Mouse (Mus musculus) hindbrain, embryonic 13.5 days (tissue): Measurements from ENCODE around the gene Ltb4r1. TPM values are rescaled to one million over a fixed set of nuclear protein-coding genes. Genes with fewer than 3 reads are reported as not detected.

Experiments used
- ATAC-seq: fragments of 200-750 bp; cut with Nextera tagmentation; 2 replicates; pipeline ENCODE4 v1.8.0; 2017; ENCODE audit warnings: moderate TSS enrichment; ENCODE audit not compliant: low FRiP score
- H3K27ac ChIP-seq: fragments of 300-500 bp; sonication (generic); 2 replicates; pipeline ENCODE4 v1.5.1; 2015; ENCODE audit warnings: inconsistent platforms, mild to moderate bottlenecking, moderate library complexity
- H3K27me3 ChIP-seq: fragments of 300-500 bp; sonication (generic); 2 replicates; pipeline ENCODE4 v1.6.1; 2015; ENCODE audit warnings: mild to moderate bottlenecking, inconsistent platforms
- H3K36me3 ChIP-seq: fragments of 300-500 bp; sonication (generic); 2 replicates; pipeline ENCODE4 v1.6.1; 2015; ENCODE audit warnings: mild to moderate bottlenecking, inconsistent platforms
- H3K4me1 ChIP-seq: fragments of 300-500 bp; sonication (generic); replicated peaks from 2 replicates; pipeline ENCODE4 v1.6.1; 2015; ENCODE audit warnings: inconsistent platforms
- H3K4me2 ChIP-seq: fragments of 300-500 bp; sonication (generic); 2 replicates; pipeline ENCODE4 v1.6.1; 2015; ENCODE audit warnings: inconsistent platforms, mild to moderate bottlenecking, moderate library complexity
- H3K4me3 ChIP-seq: fragments of 300-500 bp; sonication (generic); 2 replicates; pipeline ENCODE4 v1.5.1; 2015; ENCODE audit warnings: mild to moderate bottlenecking, inconsistent platforms
- H3K9ac ChIP-seq: fragments of 300-500 bp; sonication (generic); 2 replicates; pipeline ENCODE4 v1.6.1; 2015; ENCODE audit warnings: mild to moderate bottlenecking, inconsistent platforms
- H3K9me3 ChIP-seq: fragments of 300-500 bp; sonication (generic); 2 replicates; pipeline ENCODE4 v1.6.1; 2016; ENCODE audit warnings: inconsistent platforms
- WGBS: fragments of 180-500 bp; shearing (Covaris S2); methylation state at CpG from one replicate; pipeline ENCODE4 v1.1.7; 2015; 5-methylcytosine and 5-hydroxymethylcytosine counted together
- polyA plus RNA-seq: library from polyadenylated mRNA; unstranded; fragments of >200 nt; fragmentation: Nextera tagmentation; extraction: Ambion mirVana; gene quantifications from 2 replicates; pipeline ENCODE4 v1.2.1, GENCODE M21; 2015

The Ltb4r1 gene
- polyA plus RNA-seq, 1 experiment from 2014 or later = 0.74 TPM

DNA sequence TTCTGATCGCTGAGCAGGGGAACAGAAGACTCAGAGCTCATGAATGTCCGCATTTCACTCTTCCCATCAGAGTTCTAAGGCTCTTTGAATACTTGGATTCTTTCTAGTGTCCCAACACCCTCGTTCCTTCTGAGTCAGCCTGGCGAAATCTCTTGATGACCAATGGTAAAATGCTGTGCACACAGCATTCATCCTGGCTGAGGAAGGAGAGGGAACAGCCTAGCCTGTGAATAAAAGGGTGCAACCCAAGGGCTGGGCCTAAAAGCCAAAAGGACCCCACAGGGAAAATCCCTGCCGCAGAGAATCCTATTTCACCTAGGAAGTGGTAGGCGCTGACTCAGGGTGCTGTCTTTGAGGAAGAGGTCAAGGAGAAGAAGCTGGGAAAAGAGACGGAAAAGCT is 35.6 kb upstream of the Ltb4r1 start:
- Histone ChIP-seq H3K9me3 (no peaks in the 10 kb centered on the region), H3K27me3 (0 out of 2 replicates have a peak, but pooled peaks cover 2% of the 10 kb centered on the region), H3K9ac (no peak overlapping the region), H3K36me3 (no peaks in the 10 kb centered on the region), H3K27ac (no peak overlapping the region), H3K4me1 (no peaks in the 10 kb centered on the region), H3K4me2 (no peak overlapping the region), H3K4me3 (no peak overlapping the region)
- no peak for ATAC-seq
- 78% methylated on average over 7 of the region's 7 CpGs for WGBS

DNA sequence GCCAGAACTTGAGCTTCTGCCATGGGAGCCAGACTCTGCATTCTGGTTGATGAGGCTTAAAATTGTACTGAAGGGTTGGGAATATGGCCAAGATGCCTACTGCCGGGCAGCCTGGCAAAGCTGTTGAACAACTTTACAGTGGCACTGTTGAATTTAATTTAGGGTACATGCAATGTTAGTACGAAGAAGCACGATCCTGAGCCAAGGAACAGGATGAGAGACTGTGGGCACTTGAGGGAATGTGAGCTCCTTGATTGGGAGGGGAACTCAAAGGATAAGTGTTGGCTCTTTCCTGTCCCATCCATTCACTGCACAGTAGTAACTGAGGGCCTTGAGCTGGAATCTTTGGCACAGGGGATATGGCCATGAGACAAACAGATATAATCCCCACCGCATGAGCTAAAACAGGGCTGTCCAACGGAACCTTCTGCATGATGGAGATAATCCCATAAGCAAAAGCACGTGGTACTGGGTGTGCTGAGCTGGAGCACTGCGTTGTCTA is 35.2 kb upstream of the Ltb4r1 start:
- H3K27ac ChIP-seq = no peak overlapping the region
- H3K36me3 ChIP-seq = no peaks in the 10 kb centered on the region
- ATAC-seq = no peak
- 0 out of 2 replicates have a peak, but pooled peaks cover 2% of the 10 kb centered on the region for H3K27me3 ChIP-seq
- no peaks in the 10 kb centered on the region for H3K9me3 ChIP-seq
- H3K4me3 ChIP-seq = no peak overlapping the region
- H3K4me1 ChIP-seq = no peaks in the 10 kb centered on the region
- H3K9ac ChIP-seq = no peak overlapping the region
- no peak overlapping the region for H3K4me2 ChIP-seq
- WGBS = 79% methylated on average over 7 of the region's 7 CpGs

DNA sequence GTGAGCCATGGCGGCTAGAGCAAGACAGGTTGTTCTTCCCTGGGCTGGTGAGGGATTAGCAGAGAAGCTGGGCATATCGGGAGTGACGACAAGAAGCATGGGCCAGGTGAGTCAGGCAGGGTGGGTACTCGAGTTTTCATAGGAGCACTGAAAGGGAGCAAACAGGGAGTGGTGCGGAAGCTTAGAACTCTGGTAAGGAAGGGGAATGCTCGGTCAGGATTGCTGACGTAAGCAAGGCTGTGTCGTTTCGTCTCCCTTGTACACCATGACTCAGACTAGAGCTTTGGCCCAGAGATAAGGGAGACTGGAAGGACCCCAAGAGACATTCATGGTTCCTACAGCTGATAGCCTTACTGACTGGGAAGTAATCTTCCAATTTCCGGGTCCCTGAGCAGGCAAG is 31.9 kb upstream of the Ltb4r1 start:
- no peaks in the 10 kb centered on the region for H3K4me1 ChIP-seq
- ATAC-seq = no peak
- WGBS = 85% methylated on average over 10 of the region's 10 CpGs

DNA sequence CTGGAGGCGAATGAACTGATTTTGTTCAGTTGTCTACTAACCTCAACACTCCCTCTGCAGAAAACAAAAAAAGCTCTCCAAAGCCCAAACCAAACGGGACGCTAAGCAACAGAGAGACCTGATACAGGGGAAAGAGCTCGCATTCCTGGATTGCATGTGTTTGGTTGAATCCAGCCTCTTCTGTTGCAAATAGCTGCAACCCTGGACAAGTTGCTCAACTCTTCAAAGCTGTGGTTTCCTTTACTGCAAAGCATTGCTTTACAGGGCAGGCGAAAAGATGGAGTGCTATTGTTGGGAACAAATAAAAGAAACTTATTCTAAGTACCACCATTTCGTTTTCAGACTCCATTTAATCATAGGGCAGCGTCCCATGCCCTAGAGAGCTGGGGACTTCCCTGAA is 30.9 kb upstream of the Ltb4r1 start:
- no peak overlapping the region for H3K27ac ChIP-seq
- no peaks in the 10 kb centered on the region for H3K27me3 ChIP-seq
- no peak overlapping the region for H3K9ac ChIP-seq
- WGBS = 74% methylated on average over 7 of the region's 7 CpGs
- no peaks in the 10 kb centered on the region for H3K9me3 ChIP-seq
- no peak overlapping the region for H3K4me3 ChIP-seq
- no peaks in the 10 kb centered on the region for H3K4me1 ChIP-seq
- no peak for ATAC-seq
- H3K36me3 ChIP-seq = peaks cover 24% of the 10 kb centered on the region
- H3K4me2 ChIP-seq = no peak overlapping the region

More for the DNA sequence above, 31.9 kb upstream of the Ltb4r1 start:
- Histone ChIP-seq H3K36me3 (peaks cover 14% of the 10 kb centered on the region), H3K4me3 (no peak overlapping the region), H3K9ac (no peak overlapping the region), H3K27me3 (no peaks in the 10 kb centered on the region), H3K9me3 (no peaks in the 10 kb centered on the region), H3K4me2 (no peak overlapping the region), H3K27ac (no peak overlapping the region)

DNA sequence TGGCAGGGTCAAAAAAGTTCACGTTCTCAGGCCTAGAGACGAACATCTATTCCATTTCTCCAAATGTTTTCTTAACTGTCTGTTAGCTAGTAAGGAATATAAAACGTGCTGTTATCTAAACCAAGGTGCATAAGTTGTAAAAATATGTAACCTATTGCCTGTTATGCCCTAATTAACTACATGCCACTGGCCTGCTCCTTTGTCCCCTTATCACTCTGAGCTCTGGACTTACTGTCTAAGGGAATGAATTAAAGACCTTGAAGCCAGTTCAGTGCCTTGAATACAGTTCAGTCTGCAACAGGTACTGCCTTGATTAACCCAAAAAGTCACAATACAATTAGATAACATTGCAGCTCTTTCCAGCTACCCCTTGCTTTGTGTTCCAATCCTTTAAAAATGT is 30.4 kb upstream of the Ltb4r1 start:
- WGBS = 67% methylated on average over 3 of the region's 3 CpGs
- Histone ChIP-seq H3K9me3 (no peaks in the 10 kb centered on the region), H3K27me3 (no peaks in the 10 kb centered on the region), H3K4me3 (no peak overlapping the region), H3K36me3 (peaks cover 29% of the 10 kb centered on the region), H3K4me2 (no peak overlapping the region), H3K27ac (no peak overlapping the region), H3K4me1 (no peaks in the 10 kb centered on the region), H3K9ac (no peak overlapping the region)
- ATAC-seq = no peak

DNA sequence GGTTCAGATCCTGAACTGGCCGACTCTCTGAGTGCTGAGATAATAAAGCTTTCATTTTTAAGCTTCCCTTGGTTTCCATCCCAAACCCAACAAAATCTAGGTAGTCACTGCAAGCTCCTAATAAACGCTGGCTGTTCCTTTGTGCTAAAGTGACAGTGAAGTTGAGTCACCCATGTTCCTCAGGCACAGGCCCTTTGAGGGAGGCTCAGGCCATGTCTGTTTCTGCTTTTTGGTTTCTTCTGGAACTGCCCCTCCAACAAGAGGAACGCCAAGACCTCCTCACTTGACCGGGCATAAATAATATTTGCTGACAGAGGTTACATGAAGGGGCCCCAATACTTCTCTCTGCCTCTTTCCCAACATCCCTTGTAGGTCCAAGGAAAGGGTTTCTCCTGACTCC is 30.0 kb upstream of the Ltb4r1 start:
- 87% methylated on average over 4 of the region's 4 CpGs for WGBS
- Histone ChIP-seq H3K27me3 (no peaks in the 10 kb centered on the region), H3K4me1 (no peaks in the 10 kb centered on the region), H3K9ac (no peak overlapping the region), H3K9me3 (no peaks in the 10 kb centered on the region), H3K4me3 (no peak overlapping the region), H3K4me2 (no peak overlapping the region), H3K36me3 (peaks cover 33% of the 10 kb centered on the region), H3K27ac (no peak overlapping the region)
- no peak for ATAC-seq

DNA sequence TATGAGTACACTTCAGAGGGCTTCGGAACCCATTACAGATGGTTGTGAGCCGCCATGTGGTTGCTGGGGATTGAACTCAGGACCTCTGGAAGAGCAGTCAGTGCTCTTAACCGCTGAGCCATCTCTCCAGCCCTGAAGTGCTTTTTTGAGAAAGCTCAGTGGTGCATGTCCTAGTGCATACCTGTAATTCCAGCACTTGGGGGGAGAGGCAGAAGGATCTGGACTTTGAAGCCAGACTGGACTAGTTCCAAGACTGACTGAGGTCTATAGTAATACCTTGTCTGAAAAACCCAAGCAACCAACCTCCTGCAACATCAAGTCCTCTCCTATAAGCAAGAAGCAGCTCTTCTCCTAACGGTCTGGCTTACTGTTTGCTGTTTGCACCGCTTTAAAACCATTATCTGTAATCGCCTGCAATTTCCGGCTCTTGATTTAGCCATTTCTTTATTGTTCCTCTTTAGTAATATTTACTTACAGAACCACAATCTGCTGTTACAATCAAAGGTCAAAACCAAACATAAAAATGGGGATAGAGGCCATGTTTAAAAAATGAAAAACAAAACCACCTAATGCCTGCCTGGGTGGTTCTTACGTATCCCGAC is 28.6 kb upstream of the Ltb4r1 start:
- H3K27ac ChIP-seq = no peak overlapping the region
- no peak for ATAC-seq
- 92% methylated on average over 9 of the region's 9 CpGs for WGBS

DNA sequence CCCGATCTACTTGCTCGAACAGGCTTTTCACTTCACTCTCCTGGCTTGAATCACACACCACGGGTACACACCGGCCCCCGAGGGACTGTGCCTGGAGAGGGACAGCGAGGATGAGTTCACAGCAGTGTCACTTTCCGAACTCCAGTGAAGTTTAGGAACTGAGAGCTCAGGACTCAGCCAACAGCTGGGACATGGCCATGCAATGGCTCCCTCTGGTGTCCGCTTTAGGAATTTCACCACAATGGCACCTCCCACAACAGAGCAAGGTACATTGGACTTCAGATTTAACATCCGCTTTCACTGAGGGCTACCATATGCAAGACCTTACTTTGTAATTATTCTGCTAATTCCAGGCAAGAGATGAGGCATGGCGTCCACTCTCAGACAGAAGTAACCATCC is 22.1 kb upstream of the Ltb4r1 start:
- Histone ChIP-seq H3K27ac (no peak overlapping the region), H3K9ac (peak overlapping the region; percentile 43; the same call in 1 of the 2 replicates), H3K9me3 (no peaks in the 10 kb centered on the region), H3K36me3 (peaks cover 35% of the 10 kb centered on the region), H3K4me3 (no peak overlapping the region; the same call in 1 of the 2 replicates), H3K4me1 (peaks cover 46% of the 10 kb centered on the region), H3K27me3 (no peaks in the 10 kb centered on the region), H3K4me2 (peak overlapping the region; percentile 18)
- 23% methylated on average over 10 of the region's 10 CpGs for WGBS
- ATAC-seq = peak; percentile 60

More for the DNA sequence above, 28.6 kb upstream of the Ltb4r1 start:
- Histone ChIP-seq H3K9me3 (no peaks in the 10 kb centered on the region), H3K36me3 (peaks cover 42% of the 10 kb centered on the region), H3K4me1 (peaks cover 3% of the 10 kb centered on the region; the same call in 1 of the 2 replicates), H3K4me2 (no peak overlapping the region), H3K4me3 (no peak overlapping the region), H3K27me3 (no peaks in the 10 kb centered on the region), H3K9ac (no peak overlapping the region)

DNA sequence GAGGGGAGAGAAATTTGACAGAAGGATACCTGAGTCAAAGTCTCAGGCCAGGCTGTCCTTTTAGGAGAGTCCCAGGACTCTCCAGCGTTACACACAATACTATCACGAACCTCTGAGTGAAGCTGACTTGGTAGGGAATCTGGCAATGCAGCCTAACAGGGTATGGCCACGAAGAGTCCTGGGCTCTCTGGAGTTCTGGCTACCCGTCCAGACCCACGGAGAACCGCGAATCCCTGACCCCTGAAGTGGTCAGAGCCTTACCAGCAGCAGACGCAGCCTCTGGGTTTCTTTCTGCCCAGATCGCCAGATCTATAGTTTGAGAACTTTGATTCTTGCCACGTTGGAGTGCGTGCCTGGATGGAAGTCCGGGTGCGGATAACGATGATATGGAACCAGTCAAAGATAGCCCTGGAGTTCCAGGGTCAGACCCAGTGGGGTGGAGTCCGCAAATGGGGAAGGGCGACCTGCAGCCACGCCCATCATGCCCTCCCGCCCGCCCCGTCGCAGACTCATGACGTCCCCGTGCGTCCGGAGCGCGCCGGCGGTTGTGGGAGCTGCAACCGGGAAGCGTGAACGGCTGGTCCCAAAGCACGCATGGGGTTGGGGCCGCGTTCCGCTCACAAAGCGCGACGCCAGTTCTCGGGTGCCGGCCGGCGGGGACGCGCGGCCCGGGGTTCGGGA is 20.4 kb upstream of the Ltb4r1 start, which contains the start of the genes Dhrs1 and Nop9:
TSS of gene Dhrs1 (minus strand) at position 511 of the 681 bp plus-strand sequence.
TSS of gene Nop9 (plus strand) at position 514 of the 681 bp plus-strand sequence.
- 1% methylated on average over 48 of the region's 48 CpGs for WGBS
- H3K9me3 ChIP-seq = no peaks in the 10 kb centered on the region
- H3K4me1 ChIP-seq = peaks cover 46% of the 10 kb centered on the region
- no peaks in the 10 kb centered on the region for H3K27me3 ChIP-seq
- H3K27ac ChIP-seq = peak within 1 kb of the TSS; percentile 64
- H3K4me2 ChIP-seq = peak within 1 kb of the TSS; percentile 99
- H3K9ac ChIP-seq = peak within 1 kb of the TSS; percentile 77
- peak; percentile 83 for ATAC-seq
- H3K4me3 ChIP-seq = peak within 1 kb of the TSS; percentile 59
- H3K36me3 ChIP-seq = peaks cover 31% of the 10 kb centered on the region

DNA sequence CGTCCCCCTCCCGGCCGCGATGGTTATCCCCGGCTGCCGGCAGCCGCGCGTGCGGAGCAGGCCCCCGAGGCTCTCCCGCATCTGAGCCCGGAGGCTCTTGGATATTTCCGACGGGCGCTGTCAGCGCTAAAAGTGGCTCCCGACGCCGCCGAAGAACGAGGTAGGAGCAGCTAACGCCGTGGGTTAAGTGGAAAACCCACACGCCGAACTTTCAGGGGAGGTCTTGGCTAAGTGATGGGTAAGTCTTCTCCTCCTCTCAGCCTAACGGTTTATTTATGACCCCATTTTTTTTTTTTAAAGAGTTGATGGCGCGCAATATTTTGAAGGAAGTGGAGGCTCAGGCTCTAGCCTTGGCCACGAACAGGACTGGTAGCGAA is 19.9 kb upstream of the Ltb4r1 start:
- ATAC-seq = no peak; the same call in 1 of the 2 replicates
- Histone ChIP-seq H3K4me1 (peaks cover 46% of the 10 kb centered on the region), H3K27ac (peak overlapping the region; percentile 64), H3K4me3 (peak overlapping the region; percentile 59), H3K27me3 (no peaks in the 10 kb centered on the region), H3K36me3 (peaks cover 31% of the 10 kb centered on the region), H3K4me2 (peak overlapping the region; percentile 99), H3K9ac (peak overlapping the region; percentile 77), H3K9me3 (no peaks in the 10 kb centered on the region)
- WGBS = under 1% methylated on average over 31 of the region's 31 CpGs

DNA sequence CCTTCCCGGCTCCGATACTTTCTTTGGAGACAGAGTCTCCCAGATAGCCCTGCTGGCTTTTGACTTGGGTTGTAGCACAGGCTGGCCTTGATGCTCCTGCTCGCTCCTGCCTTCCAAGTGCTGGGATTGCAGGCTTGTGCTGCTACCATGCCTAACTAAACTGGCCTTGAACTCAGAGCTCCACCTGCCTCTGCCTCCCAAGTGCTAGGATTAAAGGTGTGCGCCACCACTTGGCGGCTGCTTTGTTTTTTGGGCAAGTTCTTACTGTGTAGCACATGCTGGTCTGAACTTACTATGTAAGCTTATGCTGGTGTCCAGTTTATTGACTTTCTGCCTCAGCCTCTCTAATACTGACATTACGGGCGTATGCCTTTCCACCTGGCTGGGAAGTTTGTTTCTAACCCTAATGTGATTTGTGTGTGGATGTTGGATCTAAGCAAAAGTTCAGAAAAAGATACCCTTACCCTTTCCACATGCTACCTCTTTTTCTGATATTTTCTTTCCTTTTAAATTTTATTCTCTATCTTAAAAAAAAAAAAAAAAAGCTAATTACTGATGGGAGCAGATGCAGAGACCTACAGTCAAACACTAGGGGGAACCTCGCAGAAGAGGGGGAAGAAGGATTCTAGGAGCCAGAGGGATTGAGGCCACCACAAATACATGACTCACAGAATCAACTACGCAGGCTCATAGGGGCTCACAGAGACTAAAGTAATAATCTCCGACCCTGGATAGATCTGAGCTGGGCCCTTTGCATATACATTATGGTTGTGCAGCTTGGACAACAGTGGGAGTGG is 18.5 kb upstream of the Ltb4r1 start:
- Histone ChIP-seq H3K9ac (no peak overlapping the region), H3K36me3 (peaks cover 37% of the 10 kb centered on the region), H3K4me3 (peak overlapping the region; percentile 59), H3K9me3 (no peaks in the 10 kb centered on the region), H3K27me3 (no peaks in the 10 kb centered on the region), H3K4me1 (peaks cover 43% of the 10 kb centered on the region), H3K27ac (no peak overlapping the region), H3K4me2 (peak overlapping the region; percentile 99)
- WGBS = 91% methylated on average over 10 of the region's 10 CpGs
- no peak for ATAC-seq

DNA sequence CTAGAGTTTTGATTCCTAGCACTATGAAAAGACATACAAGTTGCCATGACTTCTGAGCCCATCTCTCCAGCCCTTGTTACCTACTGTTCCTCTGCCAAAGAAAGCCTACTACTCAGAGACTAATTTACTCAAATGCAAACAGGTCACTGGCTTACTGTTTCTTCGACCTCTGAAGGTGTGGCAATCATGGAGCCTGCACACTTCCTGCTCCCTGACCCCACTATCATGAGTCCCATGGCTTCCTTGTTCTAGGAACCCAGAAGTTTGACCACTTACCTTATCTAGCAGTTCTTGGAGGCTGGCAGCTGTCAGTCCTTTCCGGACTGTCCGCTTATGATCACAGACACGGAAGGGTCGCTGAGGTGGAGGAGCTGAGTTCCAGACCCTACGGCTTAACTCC is 8.2 kb upstream of the Ltb4r1 start:
- Histone ChIP-seq H3K36me3 (peaks cover 44% of the 10 kb centered on the region), H3K9me3 (no peaks in the 10 kb centered on the region), H3K27ac (no peak overlapping the region), H3K4me1 (peaks cover 24% of the 10 kb centered on the region), H3K4me3 (no peak overlapping the region), H3K27me3 (peaks cover 22% of the 10 kb centered on the region), H3K9ac (no peak overlapping the region), H3K4me2 (no peak overlapping the region)
- 90% methylated on average over 6 of the region's 6 CpGs for WGBS
- ATAC-seq = no peak
